Mouse (Mus musculus) thymus, postnatal 0 days (tissue): ENCODE measurements around the gene Tldc2. TPM values are rescaled to one million over a fixed set of nuclear protein-coding genes. Genes with fewer than 3 reads are reported as not detected.

Experiments
- DNase-seq: peaks from one replicate; pipeline ENCODE4 v3.0.0-alpha.2; 2015; ENCODE audit warnings: low spot score
- polyA plus RNA-seq: library from polyadenylated mRNA; unstranded; fragments of >200 nt; fragmentation: Nextera tagmentation; extraction: Ambion mirVana; gene quantifications from 2 replicates; pipeline ENCODE4 v1.2.1, GENCODE M21; 2015

Tldc2 gene
- polyA plus RNA-seq, 1 experiment from 2014 or later, result not detected

GRCm38 (mm10) chr2:157060557-157061305, 26.1 kb upstream of the Tldc2 start:
- no peak for DNase-seq

GRCm38 (mm10) chr2:157063241-157063700, 23.6 kb upstream of the Tldc2 start:
- DNase-seq, result peak; percentile 15

- no peak for DNase-seq
Measured at GRCm38 (mm10) chr2:157064136-157064535, 22.7 kb upstream of the Tldc2 start.

- DNase-seq, result no peak
Measured at GRCm38 (mm10) chr2:157064978-157065878, 21.6 kb upstream of the Tldc2 start.

- no peak for DNase-seq
Measured at GRCm38 (mm10) chr2:157065879-157066226, 21.0 kb upstream of the Tldc2 start.

GRCm38 (mm10) chr2:157066731-157067430, 20.0 kb upstream of the Tldc2 start:
- DNase-seq, result no peak

GRCm38 (mm10) chr2:157068701-157069354, 18.0 kb upstream of the Tldc2 start:
- DNase-seq, result no peak

- DNase-seq, result no peak
Measured at GRCm38 (mm10) chr2:157069355-157069735, 17.5 kb upstream of the Tldc2 start.

GRCm38 (mm10) chr2:157069755-157070315, 17.0 kb upstream of the Tldc2 start:
- DNase-seq, result no peak

GRCm38 (mm10) chr2:157070365-157070764, 16.5 kb upstream of the Tldc2 start:
- DNase-seq, result no peak

GRCm38 (mm10) chr2:157071556-157071955, 15.3 kb upstream of the Tldc2 start:
- peak; percentile 65 for DNase-seq

GRCm38 (mm10) chr2:157072316-157072990, 14.4 kb upstream of the Tldc2 start:
- no peak for DNase-seq

- no peak for DNase-seq
Measured at GRCm38 (mm10) chr2:157073378-157074052, 13.3 kb upstream of the Tldc2 start.

- DNase-seq, result no peak
Measured at GRCm38 (mm10) chr2:157074186-157074724, 12.6 kb upstream of the Tldc2 start.

- no peak for DNase-seq
Measured at GRCm38 (mm10) chr2:157074772-157075171, 12.1 kb upstream of the Tldc2 start.

GRCm38 (mm10) chr2:157075226-157075625, 11.6 kb upstream of the Tldc2 start:
- DNase-seq, result no peak

- no peak for DNase-seq
Measured at GRCm38 (mm10) chr2:157075685-157076084, 11.2 kb upstream of the Tldc2 start.

- DNase-seq, result no peak
Measured at GRCm38 (mm10) chr2:157076585-157076984, 10.3 kb upstream of the Tldc2 start.

GRCm38 (mm10) chr2:157077160-157077559, 9.7 kb upstream of the Tldc2 start:
- no peak for DNase-seq
